Mouse (Mus musculus) urinary bladder, postnatal 25 days (tissue): ENCODE data around the gene Tmem199.
A peak's percentile ranks its signal among the peaks of the same experiment; 100 is the strongest.

ENCODE experiments used
- DNase-seq: peaks from one replicate; pipeline ENCODE4 v3.0.0; 2022; ENCODE audit warnings: low spot score

Tmem199 gene

DNA sequence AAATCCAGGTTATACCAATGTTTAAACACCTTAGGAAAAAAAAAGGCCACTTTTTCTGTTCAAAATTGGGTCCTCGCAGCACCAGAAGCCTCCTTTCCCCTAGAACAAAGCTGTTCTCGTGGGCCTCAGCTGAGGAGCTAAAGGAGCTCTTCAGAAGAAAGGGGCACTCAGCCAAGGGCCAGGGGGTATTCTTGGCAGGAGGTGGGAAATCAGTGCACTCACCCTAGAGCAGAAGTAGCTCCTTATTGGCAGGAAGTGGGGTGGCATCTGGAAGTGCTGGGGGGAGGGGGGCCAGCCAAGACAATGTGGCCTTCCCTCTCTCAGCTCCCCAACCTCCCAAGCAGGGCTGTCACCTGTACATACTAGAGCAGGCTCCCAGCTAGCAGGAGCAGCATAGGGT lies 12.9 kb upstream of the Tmem199 start:
- no peak for DNase-seq

- no peak for DNase-seq
Observed at GRCm38 (mm10) chr11:78523241-78523955, 11.4 kb upstream of the Tmem199 start.

- no peak for DNase-seq
Observed at GRCm38 (mm10) chr11:78522481-78522997, 10.6 kb upstream of the Tmem199 start.

- no peak for DNase-seq
Observed at GRCm38 (mm10) chr11:78521880-78522279, 9.9 kb upstream of the Tmem199 start.

DNA sequence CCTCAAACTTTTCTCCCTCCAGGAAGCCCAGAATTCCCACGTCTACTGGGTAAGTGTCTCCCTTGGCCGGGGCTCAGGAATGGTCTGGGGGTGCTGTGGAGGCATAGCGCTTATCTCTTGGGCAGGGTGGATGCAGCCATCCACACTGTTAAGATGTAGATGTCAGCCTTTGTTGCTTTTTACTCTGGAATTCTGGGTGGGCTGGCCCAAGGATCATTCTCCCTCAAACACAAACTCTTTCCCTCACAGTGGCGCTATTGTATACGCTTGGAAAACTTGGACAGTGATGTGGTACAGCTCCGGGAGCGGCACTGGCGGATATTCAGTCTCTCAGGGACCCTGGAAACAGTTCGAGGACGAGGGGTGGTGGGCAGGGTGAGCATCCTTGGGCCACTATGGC lies 7.0 kb upstream of the Tmem199 start:
- DNase-seq: no peak

- no peak for DNase-seq
Observed at GRCm38 (mm10) chr11:78515549-78516325, 3.8 kb upstream of the Tmem199 start.

- DNase-seq: no peak
Observed at GRCm38 (mm10) chr11:78513106-78513790, 1.3 kb upstream of the Tmem199 start.

- DNase-seq: no peak
Observed at GRCm38 (mm10) chr11:78509148-78509547, 2.8 kb downstream of the Tmem199 start.

DNA sequence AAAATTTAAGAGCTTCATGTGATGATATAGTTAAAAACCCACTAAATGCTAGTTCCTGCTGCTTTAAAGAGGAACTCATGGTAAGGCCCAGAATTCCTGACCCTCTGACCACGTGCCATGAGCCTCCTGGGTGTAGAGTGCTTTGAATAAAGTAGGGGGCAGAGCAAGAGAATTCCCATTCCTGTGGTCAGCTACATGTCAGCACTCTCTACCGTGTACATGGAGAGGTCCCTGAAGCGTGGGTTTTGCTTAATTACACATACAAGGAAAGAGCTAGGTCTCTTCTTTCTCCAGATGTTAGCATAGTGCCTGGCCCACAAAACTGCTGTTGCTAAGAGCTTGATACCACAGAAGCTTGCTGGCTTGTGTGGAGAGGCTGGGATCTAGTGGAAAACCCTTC lies 6.5 kb downstream of the Tmem199 start:
- no peak for DNase-seq

DNA sequence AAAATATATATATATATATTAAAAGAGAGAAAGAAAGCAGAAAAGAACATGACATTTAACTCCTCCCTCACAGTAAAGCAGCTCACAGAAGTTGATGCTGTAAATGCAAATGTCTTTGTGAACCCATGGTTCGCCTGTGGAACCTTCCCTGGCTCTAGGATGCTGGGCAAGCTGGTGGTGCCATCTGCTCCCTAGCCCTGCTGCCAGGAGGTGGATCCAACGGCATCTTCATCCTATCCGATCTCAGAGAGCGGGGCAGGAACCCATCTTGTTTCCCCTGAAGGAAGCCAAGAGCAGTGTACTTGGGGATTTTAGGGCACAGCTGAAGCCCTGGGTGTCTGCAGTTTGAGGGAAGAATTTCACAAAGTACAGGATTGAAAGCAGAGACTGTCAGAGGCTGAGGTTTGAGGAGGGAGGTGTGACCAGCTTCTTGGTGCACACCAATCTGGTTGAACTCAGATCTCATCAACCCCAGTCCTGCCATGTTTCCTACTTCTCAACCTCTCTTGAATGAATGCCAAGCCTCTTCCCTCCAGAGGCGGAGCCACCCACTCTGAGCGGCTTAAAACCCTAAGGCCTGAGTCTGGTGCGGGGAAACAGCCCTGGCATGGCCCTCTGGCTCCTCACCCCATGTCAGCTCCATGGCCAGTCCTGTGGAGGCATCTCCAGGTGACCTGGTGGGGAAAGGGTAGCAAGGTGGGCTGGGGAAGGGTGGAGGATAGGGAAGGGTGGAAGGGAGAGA lies 8.9 kb downstream of the Tmem199 start, which contains the start of gene Sebox:
Sebox (plus strand) TSS at position 539 of the 742 bp plus-strand sequence.
- no peak for DNase-seq

GRCm38 (mm10) chr11:78501529-78501928 lies 10.4 kb downstream of the Tmem199 start:
- DNase-seq: no peak

GRCm38 (mm10) chr11:78500623-78501202 lies 11.3 kb downstream of the Tmem199 start:
- no peak for DNase-seq

DNA sequence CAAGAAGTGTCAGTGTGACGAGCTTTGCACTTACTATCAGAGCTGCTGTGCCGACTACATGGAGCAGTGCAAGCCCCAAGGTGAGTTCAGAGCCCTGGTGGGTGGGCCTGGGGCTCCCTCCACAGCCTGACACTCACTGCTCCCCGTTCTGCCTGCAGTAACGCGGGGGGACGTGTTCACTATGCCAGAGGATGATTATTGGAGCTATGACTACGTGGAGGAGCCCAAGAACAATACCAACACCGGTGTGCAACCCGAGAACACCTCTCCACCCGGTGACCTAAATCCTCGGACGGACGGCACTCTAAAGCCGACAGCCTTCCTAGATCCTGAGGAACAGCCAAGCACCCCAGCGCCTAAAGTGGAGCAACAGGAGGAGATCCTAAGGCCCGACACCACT lies 12.4 kb downstream of the Tmem199 start:
- no peak for DNase-seq

DNA sequence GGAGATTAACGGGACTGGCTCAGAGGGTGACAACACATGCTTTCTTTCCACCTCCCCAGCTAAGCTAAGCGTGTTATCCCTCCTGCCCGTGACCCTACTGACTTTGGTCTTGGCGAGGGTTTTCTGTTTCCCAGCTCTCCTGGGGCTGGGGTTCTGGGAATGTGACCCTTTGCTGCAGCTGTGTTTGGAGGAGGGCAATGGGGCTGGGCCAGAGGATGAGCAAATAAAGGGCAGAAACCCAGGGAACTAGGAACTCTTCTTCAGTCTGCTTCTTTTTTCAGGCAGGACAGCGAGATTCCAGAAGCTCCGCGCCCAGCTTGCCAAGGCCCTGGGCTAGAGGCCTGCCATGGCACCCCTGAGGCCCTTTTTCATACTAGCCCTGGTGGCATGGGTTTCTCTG lies 13.0 kb downstream of the Tmem199 start, which contains the start of gene Vtn:
Vtn (plus strand) TSS at position 88 of the 400 bp plus-strand sequence.
- no peak for DNase-seq

GRCm38 (mm10) chr11:78497544-78498522 lies 14.1 kb downstream of the Tmem199 start, which contains the start of gene Sarm1:
Sarm1 (minus strand) TSS chr11:78497754.
- DNase-seq: peak; percentile 86

- DNase-seq: no peak
Observed at GRCm38 (mm10) chr11:78497071-78497541, 14.9 kb downstream of the Tmem199 start.

GRCm38 (mm10) chr11:78495904-78496303 lies 16.1 kb downstream of the Tmem199 start:
- no peak for DNase-seq

- no peak for DNase-seq
Observed at GRCm38 (mm10) chr11:78490781-78491241, 21.2 kb downstream of the Tmem199 start.

- peak; percentile 61 for DNase-seq
Observed at GRCm38 (mm10) chr11:78488168-78488567, 23.8 kb downstream of the Tmem199 start.

DNA sequence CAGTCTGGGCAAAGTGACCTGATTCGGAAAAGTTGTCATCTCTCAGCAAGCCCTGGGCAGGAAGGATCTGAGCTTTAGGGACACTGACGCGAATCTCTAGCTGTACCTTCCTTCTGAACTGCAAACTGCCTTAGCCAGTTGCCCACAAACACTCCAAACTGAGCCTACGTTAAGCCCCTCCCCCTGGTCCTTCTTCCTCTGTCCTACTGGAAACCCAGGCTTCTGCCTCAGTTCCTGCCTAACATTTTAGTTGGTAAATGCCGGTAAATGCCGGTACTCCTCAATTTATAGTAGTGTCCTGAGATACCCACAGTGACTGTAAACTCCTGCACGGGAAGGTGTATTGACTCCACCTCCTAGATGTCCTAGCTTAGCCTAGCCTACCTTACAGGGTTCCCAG lies 28.3 kb downstream of the Tmem199 start:
- no peak for DNase-seq
